In the genomic region with DNA sequence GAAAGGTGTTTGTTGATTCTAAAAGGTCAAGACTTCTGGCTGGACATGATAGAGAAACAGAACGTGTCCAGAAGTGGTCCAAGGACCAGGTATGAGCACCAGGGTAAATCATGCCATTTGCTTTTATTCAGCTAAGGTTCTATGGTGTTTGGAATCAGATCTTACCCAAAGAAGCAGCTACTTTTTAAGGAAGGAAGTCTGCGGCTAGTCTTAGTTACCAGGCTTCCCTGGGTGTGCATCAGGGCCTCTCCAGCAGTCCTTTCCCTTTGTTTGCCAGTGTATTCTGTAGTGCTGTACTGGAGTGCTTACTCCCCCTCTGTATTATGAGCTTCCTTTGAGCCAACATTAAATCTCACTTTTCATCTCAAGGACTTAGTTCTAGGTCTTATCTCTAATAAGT, we compare ENCODE assay signal across 22 mouse cellular contexts.
DNase-seq lines count a peak whose midpoint lies in the region; ATAC-seq lines count a peak whose summit lies in the region.
"Had no signal": no experiment of that assay in that cellular context is flagged by ENCODE, and none has a peak within 500 bp of the region (broad histone marks: within the 10 kb centered on the region; RNA-seq: fewer than 3 reads in every experiment).

No protein-coding gene starts in this region.

- H3K9me3 ChIP-seq in heart, embryonic 10.5 days = no peaks in the 10 kb centered on the region
- H3K9me3 ChIP-seq: G1E had no signal

- H3K27ac ChIP-seq in heart, embryonic 10.5 days = no peak overlapping the region

- H3K4me3 ChIP-seq in heart, embryonic 10.5 days = no peak overlapping the region

- ATAC-seq in common myeloid progenitor, adult 5-6 weeks (replicated peaks; ENCODE audit: low read depth, poor library complexity, severe bottlenecking) = peak; percentile 63
- ATAC-seq in hematopoietic stem cell, adult 5-6 weeks (replicated peaks in 1 of 2; ENCODE audit: insufficient read depth in 1 of 2, low FRiP score in 2 of 2, low TSS enrichment in 1 of 2, low read depth in 1 of 2, poor library complexity in 2 of 2, severe bottlenecking in 2 of 2) = peak; percentile 48 to 72; a peak in 3 of 4 replicates
- no peak for ATAC-seq in megakaryocyte, adult 5-6 weeks (ENCODE audit: poor library complexity, severe bottlenecking)
- ATAC-seq: activated CD4-positive, CD25-positive, alpha-beta regulatory T cell, adult 4 months; CD4-positive, CD25-positive, alpha-beta regulatory T cell, adult 4 months; Patski had no signal

- DNase-seq in heart, adult 11 months = peak; percentile 12
- DNase-seq in heart, postnatal 4 days = no peak
- DNase-seq in heart, embryonic 10.5 days (ENCODE audit: low spot score) = peak; percentile 6
- DNase-seq in heart, adult 9 months (ENCODE audit: low spot score in 2 of 2) = no peak
- no peak for DNase-seq in adrenal gland, postnatal 10 days
- DNase-seq: adrenal gland, adult 2 months; adrenal gland, adult 8-10 months; adrenal gland, postnatal 14 days; adrenal gland, postnatal 25 days; adrenal gland, postnatal 36 days; B cell, adult 2 months; cerebellum, adult 11 months; cerebellum, adult 11-12 months; cerebellum, adult 18-20 months had no signal

- H3K4me1 ChIP-seq in heart, embryonic 10.5 days = no peaks in the 10 kb centered on the region

- no peaks in the 10 kb centered on the region for H3K27me3 ChIP-seq in heart, embryonic 10.5 days (ENCODE audit: insufficient read depth, poor library complexity, severe bottlenecking)
- H3K27me3 ChIP-seq: CH12.LX, Patski had no signal

- 83% methylated on average over 2 of the region's 2 CpGs for WGBS in heart, embryonic 10.5 days

- H3K36me3 ChIP-seq in heart, embryonic 10.5 days = 0 out of 2 replicates have a peak, but pooled peaks cover 3% of the 10 kb centered on the region

Comparison
In these comparisons a context has a peak if more than half of its experiments do, and no peak if none do; other contexts are left out.
1. DNase-seq: peak in heart, adult 11 months (single experiment) and heart, embryonic 10.5 days (single experiment); none in heart, postnatal 4 days (single experiment), heart, adult 9 months (0 of 2) and adrenal gland, postnatal 10 days (single experiment).